Mouse (Mus musculus): ENCODE data around the gene Ivns1abp. TPM values are rescaled to one million over a fixed set of nuclear protein-coding genes. Genes with fewer than 3 reads are reported as not detected.

Gene Ivns1abp
- polyA plus RNA-seq, 1 experiment = 156 TPM

DNA sequence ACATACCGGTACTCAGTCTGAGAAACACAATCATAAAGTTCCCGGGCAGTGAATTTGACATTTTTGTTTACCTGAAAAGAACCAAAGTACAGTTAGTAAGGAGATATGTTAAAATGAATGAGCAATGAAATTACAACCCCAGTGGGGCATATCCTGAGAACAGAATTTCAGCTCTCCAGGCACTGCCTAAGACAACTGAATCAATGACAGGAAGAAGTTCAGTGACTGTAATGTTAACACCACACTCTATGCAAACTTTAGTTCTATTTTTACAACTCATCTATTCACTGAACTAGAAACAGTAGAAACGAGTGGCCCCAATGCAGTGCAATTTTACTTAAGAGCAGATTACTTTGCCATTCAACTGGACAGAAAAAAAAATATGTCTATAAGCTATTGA is 26.3 kb downstream of the Ivns1abp start:
- TF ChIP-seq POLR2A (IDR thresholded peaks at IDR 0.05; ENCODE audit: insufficient read depth, low read length) = no peak
- no peak for TF ChIP-seq CTCF (IDR thresholded peaks at IDR 0.05; ENCODE audit: low read depth, low read length)
- no peak for TF ChIP-seq EP300 (IDR thresholded peaks at IDR 0.05; ENCODE audit: insufficient read depth, low read depth, low read length)
- Histone ChIP-seq H3K9me3 (replicated peaks; ENCODE audit: control insufficient read depth, insufficient read depth, low read length, poor library complexity, severe bottlenecking) (no peaks in the 10 kb centered on the region), H3K36me3 (ENCODE audit: control insufficient read depth, insufficient read depth, low read length, poor library complexity, severe bottlenecking) (peaks cover 22% of the 10 kb centered on the region), H3K4me3 (ENCODE audit: low read depth, low read length) (no peak overlapping the region), H3K27ac (ENCODE audit: insufficient read depth, low read length) (no peak overlapping the region), H3K9ac (ENCODE audit: low read depth, poor library complexity, severe bottlenecking) (no peak overlapping the region), H3K4me1 (ENCODE audit: control insufficient read depth, insufficient read depth, low read length) (no peaks in the 10 kb centered on the region), H3K27me3 (ENCODE audit: control insufficient read depth, insufficient read depth, low read length, poor library complexity, severe bottlenecking) (no peaks in the 10 kb centered on the region)

DNA sequence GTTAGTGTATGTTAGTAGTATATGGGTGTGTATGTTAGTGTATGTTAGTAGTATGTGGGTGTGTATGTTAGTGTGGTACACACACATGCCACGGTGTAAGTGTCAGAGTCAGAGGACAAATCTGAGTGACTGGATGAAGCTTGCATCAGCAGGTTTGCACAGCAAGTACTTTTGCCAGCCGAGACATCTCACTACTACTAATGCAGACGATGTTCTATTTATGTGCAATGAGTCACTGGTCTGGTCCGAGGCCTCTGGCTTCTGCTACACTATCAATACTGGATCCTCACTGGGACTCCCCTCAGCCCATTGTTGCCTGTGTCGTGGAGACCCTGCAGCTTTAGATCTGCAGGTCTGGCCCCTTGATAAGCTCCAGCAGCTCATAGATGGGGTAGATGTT is 27.3 kb downstream of the Ivns1abp start:
- TF ChIP-seq CTCF (IDR thresholded peaks at IDR 0.05; ENCODE audit: low read depth, low read length) = no peak
- TF ChIP-seq POLR2A (IDR thresholded peaks at IDR 0.05; ENCODE audit: insufficient read depth, low read length) = no peak
- TF ChIP-seq EP300 (IDR thresholded peaks at IDR 0.05; ENCODE audit: insufficient read depth, low read depth, low read length) = no peak
- peaks cover 17% of the 10 kb centered on the region for H3K36me3 ChIP-seq (ENCODE audit: control insufficient read depth, insufficient read depth, low read length, poor library complexity, severe bottlenecking)
- no peak overlapping the region for H3K4me3 ChIP-seq (ENCODE audit: low read depth, low read length)
- H3K9ac ChIP-seq (ENCODE audit: low read depth, poor library complexity, severe bottlenecking) = no peak overlapping the region
- no peaks in the 10 kb centered on the region for H3K9me3 ChIP-seq (replicated peaks; ENCODE audit: control insufficient read depth, insufficient read depth, low read length, poor library complexity, severe bottlenecking)
- H3K4me1 ChIP-seq (ENCODE audit: control insufficient read depth, insufficient read depth, low read length) = no peaks in the 10 kb centered on the region
- H3K27me3 ChIP-seq (ENCODE audit: control insufficient read depth, insufficient read depth, low read length, poor library complexity, severe bottlenecking) = no peaks in the 10 kb centered on the region
- H3K27ac ChIP-seq (ENCODE audit: insufficient read depth, low read length) = no peak overlapping the region

DNA sequence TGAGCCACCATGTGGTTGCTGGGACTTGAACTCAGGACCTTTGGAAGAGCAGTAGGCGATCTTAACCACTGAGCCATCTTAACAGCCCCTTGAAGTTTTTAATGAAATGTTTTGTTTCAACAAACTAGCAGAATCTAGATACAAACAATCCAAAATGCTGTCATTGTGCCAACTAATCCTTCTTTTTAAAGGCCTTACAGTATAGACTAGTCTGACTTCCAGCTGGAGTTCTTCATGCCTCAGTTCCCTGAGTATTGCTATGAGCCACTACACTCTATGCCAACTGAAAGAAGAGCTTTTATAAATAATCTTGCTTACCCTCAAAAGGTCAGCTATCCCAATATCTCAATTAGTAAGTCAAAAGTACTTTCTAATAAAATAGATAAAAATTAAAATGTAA is 28.5 kb downstream of the Ivns1abp start:
- no peaks in the 10 kb centered on the region for H3K27me3 ChIP-seq (ENCODE audit: control insufficient read depth, insufficient read depth, low read length, poor library complexity, severe bottlenecking)
- H3K36me3 ChIP-seq (ENCODE audit: control insufficient read depth, insufficient read depth, low read length, poor library complexity, severe bottlenecking) = peaks cover 15% of the 10 kb centered on the region
- no peak for TF ChIP-seq EP300 (IDR thresholded peaks at IDR 0.05; ENCODE audit: insufficient read depth, low read depth, low read length)
- no peak for TF ChIP-seq CTCF (IDR thresholded peaks at IDR 0.05; ENCODE audit: low read depth, low read length)
- no peak for TF ChIP-seq POLR2A (IDR thresholded peaks at IDR 0.05; ENCODE audit: insufficient read depth, low read length)
- H3K4me3 ChIP-seq (ENCODE audit: low read depth, low read length) = no peak overlapping the region
- H3K9ac ChIP-seq (ENCODE audit: low read depth, poor library complexity, severe bottlenecking) = no peak overlapping the region
- H3K27ac ChIP-seq (ENCODE audit: insufficient read depth, low read length) = no peak overlapping the region
- no peaks in the 10 kb centered on the region for H3K4me1 ChIP-seq (ENCODE audit: control insufficient read depth, insufficient read depth, low read length)
- H3K9me3 ChIP-seq (replicated peaks; ENCODE audit: control insufficient read depth, insufficient read depth, low read length, poor library complexity, severe bottlenecking) = no peaks in the 10 kb centered on the region

DNA sequence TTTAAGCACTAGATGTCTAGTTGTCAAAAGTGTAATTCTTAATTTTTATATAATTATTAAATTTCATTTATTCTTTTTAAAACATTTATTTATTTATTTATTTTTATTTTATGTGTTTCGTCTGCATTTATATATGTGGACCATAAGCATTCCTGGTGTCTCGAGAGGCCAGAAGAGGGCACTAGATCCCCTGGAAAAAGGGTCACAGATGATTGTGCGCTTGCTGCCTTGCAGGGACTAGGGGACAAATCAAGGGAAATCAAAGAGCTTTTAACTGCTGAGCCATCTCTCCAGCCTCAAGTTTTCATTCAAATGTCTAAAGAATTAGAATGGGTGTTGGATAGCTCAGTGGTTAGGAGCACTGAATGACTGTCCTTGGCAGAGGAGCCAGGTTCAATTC is 33.1 kb downstream of the Ivns1abp start:
- no peak overlapping the region for H3K9ac ChIP-seq (ENCODE audit: low read depth, poor library complexity, severe bottlenecking)
- no peak for TF ChIP-seq POLR2A (IDR thresholded peaks at IDR 0.05; ENCODE audit: insufficient read depth, low read length)
- TF ChIP-seq CTCF (IDR thresholded peaks at IDR 0.05; ENCODE audit: low read depth, low read length) = peak; percentile 39
- H3K9me3 ChIP-seq (replicated peaks; ENCODE audit: control insufficient read depth, insufficient read depth, low read length, poor library complexity, severe bottlenecking) = no peaks in the 10 kb centered on the region
- H3K4me1 ChIP-seq (ENCODE audit: control insufficient read depth, insufficient read depth, low read length) = no peaks in the 10 kb centered on the region
- peaks cover 3% of the 10 kb centered on the region for H3K36me3 ChIP-seq (ENCODE audit: control insufficient read depth, insufficient read depth, low read length, poor library complexity, severe bottlenecking)
- no peak overlapping the region for H3K27ac ChIP-seq (ENCODE audit: insufficient read depth, low read length)
- no peaks in the 10 kb centered on the region for H3K27me3 ChIP-seq (ENCODE audit: control insufficient read depth, insufficient read depth, low read length, poor library complexity, severe bottlenecking)
- H3K4me3 ChIP-seq (ENCODE audit: low read depth, low read length) = no peak overlapping the region

DNA sequence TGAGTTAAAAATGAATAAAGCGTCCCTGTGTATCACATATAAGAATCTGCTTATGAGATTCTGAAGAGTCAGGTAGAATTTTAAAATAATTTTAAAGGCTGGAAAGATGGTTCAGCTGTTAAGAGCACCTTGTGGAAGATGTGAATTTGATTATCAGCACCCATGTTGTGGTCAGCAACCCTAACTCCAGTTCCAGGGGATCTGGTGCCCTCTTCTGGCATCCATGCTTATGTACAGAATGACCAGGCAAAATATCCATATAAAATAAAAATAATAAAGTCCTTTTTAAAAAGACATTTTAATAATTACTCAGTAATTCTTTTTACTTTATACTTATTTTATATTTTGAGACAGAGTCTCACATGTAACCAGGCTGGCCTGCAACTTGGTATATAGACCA is 45.8 kb downstream of the Ivns1abp start:
- Histone ChIP-seq H3K4me1 (ENCODE audit: control insufficient read depth, insufficient read depth, low read length) (no peaks in the 10 kb centered on the region), H3K27me3 (ENCODE audit: control insufficient read depth, insufficient read depth, low read length, poor library complexity, severe bottlenecking) (no peaks in the 10 kb centered on the region), H3K9me3 (replicated peaks; ENCODE audit: control insufficient read depth, insufficient read depth, low read length, poor library complexity, severe bottlenecking) (no peaks in the 10 kb centered on the region), H3K9ac (ENCODE audit: low read depth, poor library complexity, severe bottlenecking) (no peak overlapping the region), H3K27ac (ENCODE audit: insufficient read depth, low read length) (no peak overlapping the region), H3K36me3 (ENCODE audit: control insufficient read depth, insufficient read depth, low read length, poor library complexity, severe bottlenecking) (peaks cover 4% of the 10 kb centered on the region), H3K4me3 (ENCODE audit: low read depth, low read length) (no peak overlapping the region)
- TF ChIP-seq EP300 (IDR thresholded peaks at IDR 0.05; ENCODE audit: insufficient read depth, low read depth, low read length) (no peak), POLR2A (IDR thresholded peaks at IDR 0.05; ENCODE audit: insufficient read depth, low read length) (no peak), CTCF (IDR thresholded peaks at IDR 0.05; ENCODE audit: low read depth, low read length) (peak; percentile 33)

DNA sequence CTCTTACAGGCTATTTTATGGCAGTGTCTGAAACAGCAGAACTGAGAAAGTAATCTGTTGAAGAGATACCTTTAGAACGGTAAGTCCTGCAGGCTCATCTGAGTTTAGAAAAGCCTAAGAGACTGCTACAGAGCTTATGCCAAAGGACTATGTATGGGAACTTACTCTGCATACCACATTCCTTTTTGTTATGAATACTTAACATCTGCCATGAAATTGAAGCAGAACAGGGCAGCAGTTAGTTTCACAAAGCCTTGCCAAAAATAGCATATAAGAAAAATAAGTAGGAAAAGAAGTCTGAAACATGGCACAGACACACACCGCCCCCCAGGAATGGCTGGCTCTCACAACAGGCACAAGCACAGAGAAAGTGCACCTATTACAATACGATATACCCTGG is 65.5 kb downstream of the Ivns1abp start:
- no peaks in the 10 kb centered on the region for H3K9me3 ChIP-seq (replicated peaks; ENCODE audit: control insufficient read depth, insufficient read depth, low read length, poor library complexity, severe bottlenecking)
- H3K27me3 ChIP-seq (ENCODE audit: control insufficient read depth, insufficient read depth, low read length, poor library complexity, severe bottlenecking) = no peaks in the 10 kb centered on the region
- no peaks in the 10 kb centered on the region for H3K4me1 ChIP-seq (ENCODE audit: control insufficient read depth, insufficient read depth, low read length)
- H3K9ac ChIP-seq (ENCODE audit: low read depth, poor library complexity, severe bottlenecking) = no peak overlapping the region
- H3K27ac ChIP-seq (ENCODE audit: insufficient read depth, low read length) = no peak overlapping the region
- no peak for TF ChIP-seq EP300 (IDR thresholded peaks at IDR 0.05; ENCODE audit: insufficient read depth, low read depth, low read length)
- TF ChIP-seq POLR2A (IDR thresholded peaks at IDR 0.05; ENCODE audit: insufficient read depth, low read length) = no peak
- no peak for TF ChIP-seq CTCF (IDR thresholded peaks at IDR 0.05; ENCODE audit: low read depth, low read length)
- H3K4me3 ChIP-seq (ENCODE audit: low read depth, low read length) = no peak overlapping the region
- H3K36me3 ChIP-seq (ENCODE audit: control insufficient read depth, insufficient read depth, low read length, poor library complexity, severe bottlenecking) = peaks cover 16% of the 10 kb centered on the region

Other genes with a start within 250 kb of the Ivns1abp start
- not detected in 2 replicates for gene Gm47985, start 161.9 kb upstream of the Ivns1abp start, polyA plus RNA-seq (2011; ENCODE audit: insufficient read depth, insufficient read length, low read depth, missing spikeins)
- gene Gm8947, start 152.1 kb upstream of the Ivns1abp start, polyA plus RNA-seq (2011; ENCODE audit: insufficient read depth, insufficient read length, low read depth, missing spikeins) = not detected in 2 replicates
- gene Gm47995, start 146.0 kb upstream of the Ivns1abp start, polyA plus RNA-seq (2011; ENCODE audit: insufficient read depth, insufficient read length, low read depth, missing spikeins) = 0.75 TPM in 1 of 2 replicates, not detected in the other
- gene 3110040M04Rik, start 140.4 kb upstream of the Ivns1abp start, polyA plus RNA-seq (2011; ENCODE audit: insufficient read depth, insufficient read length, low read depth, missing spikeins) = not detected in 2 replicates
- gene Gm47996, start 134.3 kb upstream of the Ivns1abp start, polyA plus RNA-seq (2011; ENCODE audit: insufficient read depth, insufficient read length, low read depth, missing spikeins) = not detected in 2 replicates
- 95.9 and 109 TPM in 2 replicates for gene Swt1, start 84.0 kb downstream of the Ivns1abp start, polyA plus RNA-seq (2011; ENCODE audit: insufficient read depth, insufficient read length, low read depth, missing spikeins)
- gene Trmt1l, start 84.1 kb downstream of the Ivns1abp start, polyA plus RNA-seq (2011; ENCODE audit: insufficient read depth, insufficient read length, low read depth, missing spikeins) = 43.3 and 47.6 TPM in 2 replicates
- gene Rnf2, start 156.5 kb downstream of the Ivns1abp start, polyA plus RNA-seq (2011; ENCODE audit: insufficient read depth, insufficient read length, low read depth, missing spikeins) = 135 and 140 TPM in 2 replicates
- gene Fam129a, start 226.7 kb downstream of the Ivns1abp start, polyA plus RNA-seq (2011; ENCODE audit: insufficient read depth, insufficient read length, low read depth, missing spikeins) = 19.6 and 19.9 TPM in 2 replicates